Mouse (Mus musculus): ENCODE measurements around the gene Ttc25.

DNA sequence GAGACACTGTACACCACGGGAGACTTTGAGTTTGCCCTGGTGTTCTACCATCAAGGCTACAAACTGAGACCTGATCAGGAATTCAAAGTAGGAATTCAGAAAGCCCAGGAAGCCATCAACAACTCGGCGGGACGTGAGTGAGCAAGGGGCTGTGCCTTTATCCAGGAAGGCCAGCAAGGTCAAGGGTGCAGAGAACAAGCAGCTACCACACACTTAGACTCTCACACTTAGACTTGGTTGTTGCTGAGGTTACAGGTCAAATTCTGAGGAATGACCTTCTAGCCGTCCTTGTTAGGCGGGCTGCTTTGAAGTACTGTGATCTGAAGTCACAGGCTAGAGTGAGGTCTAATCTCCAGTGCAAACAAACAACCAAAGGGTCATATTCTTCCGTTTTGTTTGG, 14.1 kb downstream of the Ttc25 start:
- TF ChIP-seq CTCF (IDR thresholded peaks at IDR 0.05; ENCODE audit: extremely low read depth, insufficient read depth, insufficient read length, insufficient replicate concordance) (no peak), POLR2A (IDR thresholded peaks at IDR 0.05; ENCODE audit: low read depth, low read length) (no peak)
